Mouse (Mus musculus) adrenal gland, adult 2 months (tissue): Measurements from ENCODE around the gene Klf11. TPM values are rescaled to one million over a fixed set of nuclear protein-coding genes. Genes with fewer than 3 reads are reported as not detected.
"Not testable (repeated sequence)": the region's sequence is repeated elsewhere in the genome, so short reads cannot be mapped to it uniquely, and the experiment has no call there.

Experiments
- DNase-seq: peaks from one replicate; pipeline ENCODE4 v3.0.0; 2021
- long read RNA-seq: library from polyadenylated mRNA; stranded (forward); transcript quantifications from one replicate; pipeline ENCODE4 v2.0.0, GENCODE M21; 2021
- polyA plus RNA-seq: library from polyadenylated mRNA; depleted of rRNA; stranded (reverse); fragments of >200 nt; gene quantifications from 2 replicates; pipeline ENCODE4 v1.2.3, GENCODE M21; 2012; rRNA removed
- total RNA-seq, 2 experiments: library from RNA; stranded (reverse); gene quantifications; 2 replicates each; pipeline ENCODE4 v1.2.3; 2021

The Klf11 gene
- 10 to 100 TPM; 10.4 to 13.5 TPM for total RNA-seq
- 8.3 and 9.1 TPM in 2 replicates for polyA plus RNA-seq
- long read RNA-seq, full-length matches to known transcripts: 11 of 15 reads
- long read RNA-seq, partial matches to known transcripts: 2 of 15 reads
- long read RNA-seq, other reads (novel, unspliced or antisense): 2 of 15 reads

DNA sequence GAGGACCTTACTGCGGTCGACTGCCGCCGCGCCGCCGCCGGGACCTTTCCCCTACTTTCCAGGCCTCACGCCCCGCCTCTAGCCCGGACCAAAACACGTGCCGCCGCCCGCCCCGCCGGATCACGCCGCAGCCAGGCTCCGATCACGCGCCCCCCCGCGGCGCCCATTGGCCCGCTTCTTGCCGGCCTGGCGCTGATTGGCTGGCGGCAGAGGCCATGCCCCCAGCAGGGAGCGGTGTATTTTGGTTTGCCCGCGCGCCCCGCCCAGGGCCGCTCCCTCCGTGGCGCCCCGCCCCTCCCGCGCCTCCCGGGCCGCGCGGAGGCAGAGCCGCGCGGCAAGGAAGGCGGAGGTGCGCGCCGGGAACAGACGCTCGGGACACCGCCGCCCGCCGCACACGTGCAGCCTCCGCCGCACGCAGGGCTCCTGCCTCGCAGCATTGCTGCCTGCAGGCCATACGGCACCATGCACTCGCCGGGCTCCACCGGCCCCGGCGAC is at the start of gene Klf11:
TSS of gene Klf11 (plus strand) at position 212 of the 495 bp plus-strand sequence.
- DNase-seq: peak; percentile 100

DNA sequence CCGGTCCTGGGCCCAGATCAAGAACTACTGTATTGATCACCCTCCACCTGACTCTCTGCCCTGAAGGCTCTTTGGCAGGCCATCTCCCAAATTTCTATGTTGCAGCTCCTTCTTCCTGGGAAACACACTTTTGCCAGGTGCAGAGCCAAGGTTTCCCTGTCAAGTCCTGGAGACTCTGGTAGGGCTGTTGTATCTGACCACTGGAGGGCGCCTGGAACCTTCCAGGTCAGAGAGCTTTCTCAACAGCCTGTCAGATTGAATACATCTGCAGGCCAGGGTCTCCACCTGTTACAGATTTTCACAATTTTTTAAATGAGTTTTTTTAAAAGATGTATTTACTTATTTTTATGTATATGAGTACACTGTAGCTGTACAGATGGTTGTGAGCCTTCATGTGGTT is 47.8 kb upstream of the Klf11 start:
- peak; percentile 65 for DNase-seq

DNA sequence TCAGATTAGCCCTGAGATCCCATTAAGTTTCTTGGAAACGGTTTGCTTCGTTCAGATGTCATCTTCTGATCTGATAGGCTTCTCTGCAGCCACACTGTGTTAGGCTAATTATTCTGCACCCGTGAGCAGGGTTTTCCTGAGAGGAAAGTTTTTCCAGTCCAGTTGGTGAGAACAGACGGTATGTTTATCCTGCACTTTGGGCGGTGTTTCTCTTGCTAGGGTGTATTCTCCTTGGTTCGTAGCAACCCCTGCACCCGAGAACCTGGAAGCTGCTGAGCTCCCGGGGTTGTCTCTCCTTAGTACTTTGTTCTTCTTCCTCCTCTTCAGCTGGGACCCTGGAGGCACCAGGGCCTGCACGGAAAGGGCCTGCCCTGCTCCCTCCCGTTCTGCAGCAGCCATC is 44.9 kb upstream of the Klf11 start:
- DNase-seq: no peak

DNA sequence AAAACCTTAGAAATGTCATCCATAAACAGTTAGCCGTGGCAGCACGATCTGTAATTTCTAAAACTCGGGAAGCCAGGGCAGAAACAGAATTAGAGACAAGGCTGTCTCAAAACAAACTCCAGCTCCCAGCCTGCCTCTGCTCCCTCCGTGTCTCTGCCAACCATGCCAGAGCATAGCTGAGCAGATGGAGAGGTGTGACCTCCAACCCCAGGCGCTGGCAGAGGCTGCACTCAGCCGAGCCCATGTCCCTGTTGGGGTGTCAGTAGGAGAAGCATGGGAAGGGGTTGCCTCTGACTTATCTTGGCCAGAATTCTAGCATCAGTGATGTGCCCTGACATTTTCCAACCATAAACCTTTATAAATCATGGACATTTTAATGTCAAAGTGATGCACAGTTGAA is 38.5 kb upstream of the Klf11 start:
- no peak for DNase-seq

DNA sequence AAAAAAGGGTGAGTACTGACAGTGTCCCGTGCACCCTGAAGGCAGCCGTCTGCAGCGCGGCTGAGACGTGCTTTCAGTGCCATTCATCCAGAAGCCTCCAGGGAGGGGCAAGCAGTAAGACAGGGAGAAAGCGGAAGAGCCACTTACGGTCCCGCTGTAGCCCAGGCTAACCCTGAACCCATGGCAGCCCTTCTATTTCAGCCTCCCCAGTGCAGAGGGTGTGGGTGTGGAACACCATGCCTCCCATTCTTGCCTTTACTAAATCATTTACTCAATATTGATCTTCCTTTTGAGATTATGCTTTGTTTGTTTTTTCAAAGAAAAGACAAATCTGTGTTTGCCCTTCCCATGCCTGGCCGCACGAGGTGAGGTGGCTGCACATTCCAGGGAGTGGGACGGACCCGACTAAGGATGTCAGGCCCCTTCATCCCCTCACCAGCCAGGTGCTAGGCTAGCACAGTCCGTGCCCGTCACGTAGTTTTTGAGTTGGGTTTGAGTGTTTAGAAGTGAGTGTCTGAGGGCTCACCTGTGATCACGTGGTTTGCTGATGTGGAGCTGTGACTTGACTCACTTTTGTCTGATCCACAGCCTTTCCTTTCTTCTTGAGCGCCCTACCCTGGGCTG is 36.5 kb upstream of the Klf11 start:
- no peak for DNase-seq

- no peak for DNase-seq
These were observed 35.9 kb upstream of the Klf11 start for GRCm38 (mm10) chr12:24615140-24615539.

GRCm38 (mm10) chr12:24619436-24619835 is 31.6 kb upstream of the Klf11 start:
- no peak for DNase-seq

DNA sequence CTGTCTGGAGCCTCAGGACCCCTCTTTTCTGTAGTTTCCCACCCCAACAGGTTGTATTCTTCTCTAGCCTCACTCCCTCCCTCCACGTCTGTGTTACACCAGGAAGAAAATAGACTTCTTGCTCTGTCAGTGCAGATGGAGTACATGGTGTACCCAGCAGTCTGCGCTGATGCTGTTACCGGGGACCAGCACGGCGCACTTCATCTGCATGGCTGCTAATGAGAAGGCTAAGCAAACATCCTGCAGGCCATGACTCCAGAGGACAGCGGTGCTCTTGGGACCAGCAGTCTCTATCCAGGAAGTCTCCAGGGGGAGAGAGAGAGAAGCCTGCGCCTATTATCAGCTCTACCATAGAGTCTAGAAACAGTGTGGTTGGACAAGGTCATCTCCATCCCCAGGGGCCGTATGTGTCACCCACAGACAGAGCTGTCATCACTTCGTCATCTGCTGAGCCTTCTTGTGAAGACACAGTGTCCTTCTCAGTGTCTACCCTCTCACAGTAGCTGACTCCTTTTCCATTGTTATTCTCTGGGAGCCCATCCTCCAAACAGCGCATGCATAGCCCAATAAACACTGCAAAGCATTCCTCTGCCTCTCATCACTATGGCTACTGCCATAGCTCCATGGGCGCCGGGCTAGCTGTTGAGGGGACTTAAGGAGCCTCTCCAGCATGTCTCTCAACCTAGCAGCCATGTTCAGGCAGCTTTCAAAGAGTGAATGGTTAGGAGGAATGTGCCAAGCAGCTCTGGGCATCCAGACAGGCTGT is 27.4 kb upstream of the Klf11 start:
- no peak for DNase-seq

DNA sequence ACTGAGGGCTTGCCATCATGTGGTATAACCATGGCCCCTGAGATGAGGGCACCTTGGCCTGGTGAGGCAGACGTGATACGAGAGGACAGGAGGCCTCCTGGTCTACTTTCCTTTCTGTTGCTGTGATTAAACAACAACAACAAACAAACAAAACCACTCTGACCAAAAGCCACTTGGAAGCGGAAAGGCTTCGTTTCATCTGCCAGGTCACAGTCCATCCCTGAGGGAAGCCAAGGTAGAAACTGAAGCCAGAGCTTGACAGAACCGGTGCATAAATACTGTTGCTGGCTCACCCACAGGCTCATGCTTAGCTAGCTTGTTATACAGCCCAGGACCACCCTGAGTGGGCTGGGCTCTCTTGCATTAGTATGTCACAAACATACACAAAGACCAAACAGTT is 24.7 kb upstream of the Klf11 start:
- DNase-seq: no peak

GRCm38 (mm10) chr12:24627215-24627614 is 23.9 kb upstream of the Klf11 start:
- no peak for DNase-seq

DNA sequence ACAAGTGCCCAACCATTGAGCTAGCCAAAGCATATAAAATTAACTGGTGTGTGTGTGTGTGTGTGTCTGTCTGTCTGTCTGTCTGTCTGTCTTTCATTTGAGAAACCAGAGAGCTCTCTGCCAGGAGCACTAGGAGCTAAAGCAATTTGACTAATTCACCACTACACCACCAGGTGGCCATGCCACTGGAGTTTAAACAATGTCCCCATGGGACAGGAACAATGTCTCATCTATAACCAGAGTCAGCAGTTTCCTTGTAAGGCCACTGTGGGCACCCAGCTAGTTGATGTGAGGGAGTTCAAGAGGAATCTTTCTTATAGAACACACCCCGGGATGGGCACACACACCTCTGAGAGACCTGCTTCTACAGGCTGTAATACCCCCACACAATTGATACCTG is 20.9 kb upstream of the Klf11 start:
- peak; percentile 54 for DNase-seq

DNA sequence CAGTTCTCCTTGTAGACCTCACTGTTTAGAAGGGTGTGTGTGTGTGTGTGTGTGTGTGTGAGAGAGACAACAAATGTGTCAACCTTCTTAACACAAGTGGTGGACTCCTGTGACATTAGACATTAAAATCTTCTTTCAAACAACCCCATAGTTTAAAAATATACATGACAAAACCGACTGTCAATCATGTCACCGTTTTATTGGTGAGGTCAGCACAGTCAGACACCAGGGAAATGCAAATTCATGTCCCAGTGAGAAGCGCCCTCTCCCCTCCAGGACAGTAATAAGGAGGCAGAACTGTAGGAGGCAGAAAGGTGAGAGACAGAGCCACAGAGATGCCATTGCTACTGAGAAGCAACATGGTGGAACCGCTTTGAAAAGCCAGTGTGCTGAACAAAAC is 18.7 kb upstream of the Klf11 start:
- no peak for DNase-seq

DNA sequence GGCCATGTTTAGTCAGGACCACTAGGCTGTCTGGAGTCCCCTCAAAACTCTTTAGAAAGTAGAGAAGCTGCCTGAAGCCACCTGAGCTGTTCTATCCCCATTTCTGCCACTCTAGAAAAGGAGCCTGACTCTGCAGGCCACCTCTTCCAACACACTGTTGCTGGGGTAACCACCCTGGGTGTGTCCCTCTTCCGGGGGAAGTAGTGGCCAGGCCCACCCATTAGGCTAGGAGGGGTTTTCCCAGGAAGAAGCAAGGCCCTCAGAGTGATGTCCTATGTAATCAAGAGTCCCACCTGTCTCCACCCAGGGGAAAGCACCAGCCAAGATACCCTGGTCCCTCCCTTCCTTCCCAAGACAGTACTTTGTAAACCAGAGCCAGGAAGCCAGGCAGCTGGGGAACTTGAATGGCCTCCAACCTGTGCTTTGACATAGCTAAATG is 17.3 kb upstream of the Klf11 start:
- no peak for DNase-seq

GRCm38 (mm10) chr12:24634212-24634611 is 16.9 kb upstream of the Klf11 start:
- DNase-seq: no peak

GRCm38 (mm10) chr12:24634648-24635047 is 16.4 kb upstream of the Klf11 start:
- no peak for DNase-seq

DNA sequence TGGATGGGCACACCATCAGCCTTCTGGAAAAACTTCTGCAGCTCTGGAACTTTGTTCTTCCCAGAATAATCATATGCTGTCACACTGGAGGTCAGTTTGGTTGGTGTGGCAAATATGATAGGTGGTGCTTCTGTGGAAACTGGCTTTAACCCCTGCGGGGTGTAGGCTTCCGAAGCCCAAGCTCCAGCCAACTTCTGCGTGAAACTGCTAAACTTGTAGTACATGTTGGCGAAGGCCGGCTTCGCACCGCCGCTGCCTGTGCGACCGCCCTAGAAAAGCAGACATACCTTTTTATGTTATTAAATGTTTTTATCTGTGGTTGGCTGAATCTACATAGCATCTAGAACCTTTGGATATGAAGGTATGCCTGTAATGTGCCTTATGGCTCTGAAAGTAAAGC is 12.3 kb upstream of the Klf11 start:
- DNase-seq: not testable (repeated sequence)

GRCm38 (mm10) chr12:24642370-24642802 is 8.7 kb upstream of the Klf11 start:
- DNase-seq: peak; percentile 84

DNA sequence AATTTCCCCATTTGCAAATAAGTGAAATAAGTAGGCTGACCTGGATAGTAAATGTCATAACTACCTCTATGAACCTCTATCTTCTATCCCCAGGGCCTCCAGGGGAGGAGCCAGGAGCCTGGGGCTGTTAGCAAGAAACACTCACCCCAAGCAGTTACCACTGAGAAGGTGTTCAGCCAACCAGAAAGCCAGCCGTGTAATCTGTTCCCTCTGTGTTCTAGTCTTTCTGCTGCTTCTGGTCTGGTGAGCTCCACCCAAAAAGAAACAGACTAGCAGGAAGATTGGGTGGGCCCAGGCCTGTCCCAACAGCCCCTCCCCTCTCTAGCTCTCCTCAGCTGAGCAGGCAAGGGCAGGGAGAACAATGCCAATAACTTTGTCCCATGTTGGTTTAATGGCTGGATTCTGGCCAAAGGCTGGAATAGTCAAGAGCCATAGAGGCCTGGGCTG is 6.9 kb upstream of the Klf11 start:
- DNase-seq: no peak

GRCm38 (mm10) chr12:24645901-24646300 is 5.2 kb upstream of the Klf11 start:
- no peak for DNase-seq

DNA sequence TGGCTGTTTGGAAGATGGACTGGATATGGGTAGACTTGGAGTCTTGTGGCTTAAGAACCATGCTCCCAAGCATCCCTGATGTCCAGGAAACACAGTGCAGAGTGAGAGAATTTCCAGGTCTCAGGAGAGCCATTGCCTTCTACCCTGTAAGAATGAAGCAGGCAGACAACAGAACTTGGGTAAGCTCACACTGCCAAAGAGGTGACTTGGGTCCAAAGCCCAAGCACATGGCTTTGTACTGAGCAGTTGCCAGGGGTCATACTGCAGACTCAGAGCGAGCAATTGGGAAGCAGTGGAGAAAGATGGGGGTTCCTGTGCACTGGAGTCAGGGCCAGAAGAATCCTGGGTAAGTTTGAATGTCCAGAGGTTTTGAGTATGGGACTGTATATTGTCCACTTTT is 3.0 kb upstream of the Klf11 start:
- DNase-seq: no peak

- no peak for DNase-seq
These were observed 535 bp upstream of the Klf11 start for GRCm38 (mm10) chr12:24650415-24651062.

- peak; percentile 98 for DNase-seq
These were observed 718 bp downstream of the Klf11 start for GRCm38 (mm10) chr12:24651642-24652342.
